Mouse (Mus musculus) right cerebral cortex, postnatal 10 days (tissue): ENCODE results near the gene Prkaa2.

Experiments used
- DNase-seq, 2 experiments: peaks; one replicate each; pipeline ENCODE4 v3.0.0; 2021; ENCODE audit warnings: low spot score in 2 of 2

The Prkaa2 gene

DNA sequence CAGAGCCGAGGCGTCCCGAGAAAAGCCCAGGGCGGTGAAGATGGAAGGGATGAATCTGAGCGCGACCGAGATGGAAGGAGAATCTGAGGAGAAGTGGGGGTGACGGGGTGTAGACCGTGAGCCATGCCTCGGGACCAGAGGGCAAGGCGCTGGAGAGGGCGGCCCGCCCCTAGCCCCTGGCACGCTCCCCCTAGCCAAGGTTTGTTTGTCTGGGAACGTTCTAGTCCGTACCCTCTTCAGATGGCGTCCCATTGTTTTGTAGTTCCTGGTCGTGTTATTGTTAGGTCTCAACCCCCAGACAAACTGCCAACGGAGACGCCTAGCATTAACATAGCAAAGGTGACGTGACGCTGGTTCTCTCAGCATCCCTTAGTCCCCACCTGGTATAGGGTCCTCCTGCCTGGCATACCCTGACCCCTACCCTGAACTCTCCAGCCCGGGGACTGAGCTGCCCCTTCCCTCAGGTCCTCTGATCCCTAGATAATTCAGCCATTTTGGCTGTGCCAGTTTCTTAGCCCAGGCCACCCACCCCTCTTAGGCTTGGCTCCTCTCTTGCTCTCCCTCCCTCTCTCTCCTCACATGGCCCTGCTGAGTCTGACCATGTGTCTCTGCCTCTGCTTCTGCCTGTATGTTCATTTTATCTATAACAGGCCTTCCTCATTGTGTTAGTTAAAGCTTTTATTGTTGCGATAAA is 447 bp upstream of the Prkaa2 start:
- peak; percentile 57 to 77 for DNase-seq

DNA sequence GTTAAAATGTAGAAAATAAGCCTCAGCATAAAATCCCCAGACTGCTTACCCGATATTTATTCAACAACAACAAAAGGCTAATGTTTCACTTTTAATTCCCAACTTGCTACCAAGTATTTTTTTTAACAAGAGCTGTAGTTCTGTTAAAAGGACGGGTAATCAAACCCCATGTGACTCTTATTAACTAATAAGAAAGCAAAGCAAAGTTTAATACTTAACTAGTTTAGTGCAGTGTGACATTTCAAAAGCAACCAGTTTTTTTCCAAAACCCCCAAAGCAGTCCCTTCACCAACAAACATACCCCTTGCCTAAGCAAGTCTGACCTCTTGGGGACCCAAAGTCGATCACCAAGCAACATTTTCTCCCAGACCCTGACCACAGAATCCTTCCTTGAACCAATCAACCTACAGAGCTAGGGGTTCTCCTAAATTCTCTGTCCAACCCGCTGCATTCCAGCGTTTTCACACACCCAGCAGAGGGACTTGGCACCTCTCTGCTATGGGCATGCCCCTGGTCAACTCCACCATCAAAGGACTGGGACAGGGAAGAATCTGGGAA is 970 bp downstream of the Prkaa2 start:
- DNase-seq: no peak

DNA sequence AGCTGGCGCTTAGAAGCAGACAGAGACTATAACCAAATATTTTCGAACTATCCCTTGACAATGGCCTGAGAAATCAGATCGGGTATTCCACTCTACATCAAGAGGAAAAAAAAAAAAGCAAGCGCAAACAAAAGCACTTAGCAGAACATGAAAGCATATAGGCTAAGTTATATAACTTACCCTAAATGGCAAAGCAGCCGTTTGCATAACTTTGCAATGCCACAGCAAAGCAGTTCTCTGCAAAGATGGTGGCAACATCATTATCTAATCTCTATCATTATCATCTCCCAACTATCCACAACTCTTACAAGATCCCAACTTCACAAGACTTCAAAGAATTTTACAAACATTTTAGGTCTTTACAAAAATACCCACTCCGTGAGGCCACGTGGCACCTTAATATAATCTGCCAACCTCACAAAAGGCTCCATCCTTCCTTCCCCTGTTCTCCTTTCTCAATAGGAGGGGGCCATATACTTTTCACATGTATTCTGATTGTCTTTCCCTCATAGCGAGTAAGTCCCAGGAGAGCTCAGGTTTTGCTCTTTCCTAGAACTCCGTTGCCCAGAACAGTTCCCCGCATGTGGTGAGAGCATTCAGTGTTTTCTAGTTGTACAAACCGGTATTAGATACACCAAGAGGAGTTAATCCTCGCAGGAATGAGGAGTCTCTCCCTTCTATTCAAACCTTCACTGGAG is 1.6 kb downstream of the Prkaa2 start:
- DNase-seq: no peak

- no peak for DNase-seq
Observed at GRCm38 (mm10) chr4:105104099-105104872, 5.4 kb downstream of the Prkaa2 start.

DNA sequence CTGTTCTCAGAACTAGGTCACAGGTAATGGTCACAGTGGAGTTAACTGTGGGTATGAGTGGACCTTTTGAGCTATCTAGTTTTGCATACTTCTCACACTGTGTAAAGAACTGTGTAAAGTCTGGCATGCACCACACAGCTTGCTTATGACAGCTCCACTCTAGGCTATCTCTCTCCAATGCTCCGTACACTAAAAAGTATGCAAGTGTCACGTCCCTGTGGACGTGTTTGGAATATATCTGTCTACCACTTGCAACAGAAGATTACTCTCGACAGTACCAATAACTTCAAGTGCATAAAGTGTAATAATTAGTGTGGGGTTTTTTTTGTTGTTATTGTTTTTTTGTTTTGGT is 8.4 kb downstream of the Prkaa2 start:
- no peak for DNase-seq

DNA sequence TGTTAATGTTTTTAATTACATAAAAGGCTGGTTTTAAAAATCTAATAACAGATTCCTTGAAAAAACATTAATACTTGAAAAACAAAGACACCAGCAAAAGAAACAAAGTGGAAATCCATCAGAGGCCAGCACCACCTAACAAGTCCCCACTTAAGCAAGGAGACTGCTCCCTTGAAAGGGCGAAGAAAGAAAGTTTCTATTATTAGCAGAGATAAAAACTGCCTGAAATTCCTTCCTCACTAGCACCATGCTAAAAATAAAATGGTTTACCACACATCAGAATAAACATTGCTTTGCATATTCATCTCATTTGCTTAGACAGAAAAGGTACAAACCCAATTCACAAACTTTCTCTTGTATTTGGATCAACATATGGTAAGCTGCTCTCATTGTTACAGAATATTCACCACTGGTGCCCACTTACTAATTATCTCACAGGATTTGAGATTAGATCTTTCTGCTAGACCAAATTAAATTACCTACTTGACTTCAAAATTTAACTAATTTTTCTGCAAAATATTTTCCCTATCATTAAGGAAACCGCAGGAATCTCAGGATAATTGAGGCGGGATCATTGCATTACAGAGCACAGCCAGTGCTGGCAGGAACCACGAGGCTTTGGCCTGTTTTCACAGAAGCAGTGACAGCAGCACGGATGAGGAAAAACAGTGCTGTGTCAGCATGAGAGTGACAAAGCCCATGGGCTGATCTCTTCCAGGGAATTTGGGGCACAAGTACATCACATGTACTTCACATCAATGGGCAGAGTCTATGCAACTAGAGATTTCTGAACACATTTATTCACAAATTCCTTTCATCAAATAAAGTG is 9.0 kb downstream of the Prkaa2 start:
- DNase-seq: peak in 1 of 2 experiments; percentile 45

GRCm38 (mm10) chr4:105098660-105099059 is 11.0 kb downstream of the Prkaa2 start:
- DNase-seq: no peak

GRCm38 (mm10) chr4:105098158-105098557 is 11.5 kb downstream of the Prkaa2 start:
- DNase-seq: no peak

DNA sequence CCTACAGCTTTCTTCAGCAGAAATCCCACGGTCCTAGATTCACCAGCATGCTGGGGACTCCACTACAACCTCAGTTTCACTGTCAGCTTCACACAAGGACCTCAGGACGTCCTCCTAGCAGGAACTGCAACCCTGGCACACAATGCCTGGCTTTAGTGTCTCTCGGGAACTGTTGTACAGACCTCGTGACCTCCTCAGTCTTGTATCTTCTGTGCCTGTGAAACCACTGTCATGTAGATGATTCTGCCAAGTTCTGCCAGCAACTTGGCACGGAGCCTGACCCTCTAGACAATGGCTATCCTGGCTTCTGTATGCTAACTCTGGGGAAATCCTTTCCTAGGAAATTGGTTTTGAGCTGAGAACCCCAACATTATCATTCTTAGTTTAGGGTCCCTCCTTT is 14.4 kb downstream of the Prkaa2 start:
- DNase-seq: no peak

DNA sequence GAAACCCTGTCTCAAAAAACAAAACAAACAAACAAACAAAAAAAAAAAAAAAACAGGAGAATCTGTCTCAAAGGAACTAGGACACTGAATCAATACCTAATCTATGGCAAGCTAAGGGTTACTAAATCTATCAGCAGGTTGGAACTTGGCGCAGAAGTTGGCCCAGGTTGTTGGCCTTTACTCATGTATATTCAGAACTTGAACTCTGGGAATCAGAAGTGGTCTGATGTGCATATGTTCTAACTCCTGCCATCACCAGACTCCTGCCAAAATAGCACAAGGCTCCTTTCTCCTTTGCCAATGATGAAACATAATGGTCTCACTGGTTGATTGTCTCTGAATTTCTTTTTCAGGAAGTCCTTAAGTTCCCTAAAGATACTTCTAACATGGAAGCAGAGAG is 15.7 kb downstream of the Prkaa2 start:
- no peak for DNase-seq

GRCm38 (mm10) chr4:105090417-105090816 is 19.3 kb downstream of the Prkaa2 start:
- no peak for DNase-seq

- DNase-seq: no peak
Observed at GRCm38 (mm10) chr4:105089386-105089785, 20.3 kb downstream of the Prkaa2 start.

GRCm38 (mm10) chr4:105088671-105089070 is 21.0 kb downstream of the Prkaa2 start:
- DNase-seq: no peak

DNA sequence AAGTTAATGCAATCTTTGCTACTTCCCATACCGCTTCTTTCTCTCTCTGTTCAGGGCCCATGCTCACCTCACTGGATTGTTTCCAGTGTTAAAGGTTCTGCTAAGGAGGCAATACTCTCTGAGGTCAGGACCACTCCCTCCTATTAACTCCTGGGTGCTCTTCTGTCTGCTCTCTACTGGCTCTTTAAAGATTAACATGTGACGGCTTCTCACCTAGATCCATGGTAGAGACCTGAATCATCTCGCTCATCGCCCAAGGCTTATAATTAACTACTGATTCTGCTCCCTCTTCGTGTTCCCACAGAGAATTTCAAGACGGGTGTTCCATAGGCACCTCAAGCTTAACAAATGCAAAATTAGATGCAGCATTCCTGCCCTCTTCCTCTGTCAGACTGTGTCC is 33.5 kb downstream of the Prkaa2 start:
- DNase-seq: no peak

GRCm38 (mm10) chr4:105071761-105072427 is 37.8 kb downstream of the Prkaa2 start:
- no peak for DNase-seq

GRCm38 (mm10) chr4:105070982-105071381 is 38.7 kb downstream of the Prkaa2 start:
- DNase-seq: peak; percentile 47 to 72

GRCm38 (mm10) chr4:105051291-105051690 is 58.4 kb downstream of the Prkaa2 start:
- no peak for DNase-seq

- no peak for DNase-seq
Observed at GRCm38 (mm10) chr4:105050041-105050440, 59.6 kb downstream of the Prkaa2 start.

GRCm38 (mm10) chr4:105034259-105034658 is 75.4 kb downstream of the Prkaa2 start:
- DNase-seq: no peak

GRCm38 (mm10) chr4:105033153-105033552 is 76.5 kb downstream of the Prkaa2 start:
- DNase-seq: no peak

DNA sequence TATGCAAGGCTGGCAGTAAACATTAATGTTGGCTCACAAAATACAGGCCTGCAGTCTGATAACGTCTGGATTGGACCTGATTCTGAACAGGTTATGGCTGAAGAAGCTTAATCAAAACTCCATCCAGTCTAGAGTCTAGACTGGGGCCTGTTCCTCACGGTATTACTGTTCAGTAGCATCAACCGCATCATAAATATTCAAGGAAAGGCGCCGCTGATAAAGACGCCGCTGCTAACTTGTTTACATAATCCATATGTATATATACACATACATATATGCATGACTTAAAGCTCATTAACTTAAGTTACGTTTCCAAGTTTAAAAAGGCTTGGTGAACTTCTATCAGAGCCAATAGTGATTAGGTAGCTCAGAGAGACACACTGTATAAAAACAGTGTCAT is 78.6 kb downstream of the Prkaa2 start:
- DNase-seq: no peak
